Mouse (Mus musculus) urinary bladder, adult 2 months (tissue): ENCODE results near the gene Trmt2a. TPM values are rescaled to one million over a fixed set of nuclear protein-coding genes. Genes with fewer than 3 reads are reported as not detected.

ENCODE experiments used
- DNase-seq: peaks from one replicate; pipeline ENCODE4 v3.0.0; 2022; ENCODE audit warnings: low spot score
- polyA plus RNA-seq: library from polyadenylated mRNA; depleted of rRNA; stranded (reverse); fragments of >200 nt; gene quantifications from 2 replicates; pipeline ENCODE4 v1.2.3, GENCODE M21; 2012; rRNA removed

Gene Trmt2a
- polyA plus RNA-seq, result 55.6 and 56.7 TPM in 2 replicates

DNA sequence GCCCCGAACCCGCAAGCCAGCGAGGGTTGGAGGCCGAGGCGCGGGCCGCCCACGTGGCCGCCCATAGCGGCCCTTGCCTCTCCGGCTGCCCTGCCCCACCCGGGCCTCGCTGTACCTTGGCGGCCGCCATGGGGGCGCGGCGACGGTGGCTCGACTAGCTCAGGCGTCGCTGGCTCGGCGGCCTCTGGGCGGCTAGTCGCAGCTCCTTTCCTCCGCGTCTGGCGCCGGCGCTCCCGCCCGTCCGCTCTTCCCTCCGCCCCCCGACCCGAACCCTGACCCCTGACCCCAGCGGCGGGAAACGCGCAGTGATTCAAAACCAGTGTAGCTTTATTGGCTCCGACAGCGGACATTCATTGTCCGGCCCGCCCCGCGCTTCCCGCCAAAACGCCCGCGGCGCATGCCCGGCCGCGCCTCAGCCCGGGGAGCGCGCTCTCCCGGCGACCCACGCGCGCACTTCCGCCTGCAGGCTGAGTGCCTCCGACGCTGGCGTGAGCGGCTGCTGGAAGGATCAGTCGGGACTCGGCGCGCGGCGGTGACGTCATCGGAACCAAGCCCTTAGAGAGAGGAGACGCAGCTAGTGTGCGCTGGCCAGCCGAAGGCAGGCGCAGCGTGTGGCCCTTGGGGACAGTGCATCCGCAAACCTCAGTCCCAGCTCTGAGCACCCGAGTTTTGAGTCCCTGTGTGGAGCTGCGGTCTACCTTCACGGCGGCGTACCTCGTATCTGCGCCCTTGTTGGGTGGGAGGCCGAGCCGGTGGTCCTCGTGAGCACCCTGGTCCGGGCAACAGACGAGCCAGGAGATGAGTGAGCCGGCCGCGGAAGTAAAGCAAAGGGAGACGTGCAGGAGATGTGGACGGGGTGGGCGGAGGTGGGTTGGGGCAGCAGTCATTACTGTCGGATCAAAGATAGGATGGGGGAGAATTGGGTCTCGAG, at the start of gene Trmt2a, which contains the start of gene Ranbp1:
Trmt2a (plus strand) TSS at position 247 of the 931 bp plus-strand sequence.
Ranbp1 (minus strand) TSS at position 300 of the 931 bp plus-strand sequence.
- DNase-seq, result peak; percentile 99

DNA sequence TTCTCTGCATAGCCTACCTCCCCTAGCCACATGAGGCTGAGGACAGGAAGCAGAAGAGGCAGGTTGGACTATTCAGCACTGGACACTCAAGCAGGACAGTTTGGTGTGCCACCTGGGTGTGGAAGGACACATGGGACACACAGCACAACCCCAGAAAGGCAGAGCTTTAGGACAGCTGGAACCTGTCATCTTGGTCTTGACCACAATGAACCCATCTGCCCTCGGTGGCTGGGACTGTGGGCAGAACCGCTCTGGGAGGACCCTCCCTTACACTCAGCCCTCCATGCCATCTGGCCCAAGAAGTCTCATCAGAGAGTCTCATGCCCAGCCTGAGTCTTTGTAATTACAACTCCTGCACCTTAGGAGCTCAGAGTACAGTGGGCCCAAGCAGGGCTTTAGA, 48.4 kb upstream of the Trmt2a start:
- DNase-seq, result no peak

DNA sequence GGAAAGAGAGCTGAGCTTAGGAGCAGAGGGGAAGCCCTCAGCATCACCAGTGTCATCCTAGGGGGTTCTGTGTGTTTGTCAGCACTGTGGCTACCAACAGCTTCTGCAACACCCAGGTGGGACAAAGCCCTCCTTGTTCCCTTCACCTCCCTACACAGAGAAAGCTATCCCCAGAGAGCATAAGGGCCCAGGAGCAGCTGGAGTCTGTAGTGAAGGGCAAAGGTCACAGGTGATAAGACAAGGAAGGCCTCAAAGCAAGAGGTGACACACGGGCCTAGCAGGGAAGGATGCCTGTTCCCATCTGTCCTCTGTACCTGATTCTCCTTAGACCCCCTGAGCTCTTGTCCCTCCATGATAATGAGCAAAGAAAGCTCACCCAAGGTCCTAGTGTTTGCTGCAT, 46.9 kb upstream of the Trmt2a start:
- DNase-seq, result no peak

DNA sequence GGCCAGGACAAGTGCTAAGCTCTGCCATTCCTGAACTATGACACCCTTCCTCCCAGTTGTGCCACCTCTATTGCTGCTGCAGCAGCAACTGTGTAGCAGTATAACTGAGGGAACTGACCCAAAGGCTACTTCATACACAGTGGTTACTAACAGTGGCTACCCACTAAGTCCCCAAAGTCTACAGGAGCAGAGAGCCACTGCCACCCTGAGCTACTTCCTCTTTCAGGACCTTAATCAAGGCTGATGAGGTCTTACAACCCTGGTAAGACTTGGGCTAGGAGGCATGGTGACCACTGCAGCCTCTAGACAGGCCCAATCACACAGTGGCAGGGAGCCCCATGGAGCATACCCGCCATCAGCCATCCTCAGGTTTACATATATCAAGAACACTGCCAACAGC, 46.4 kb upstream of the Trmt2a start:
- no peak for DNase-seq

DNA sequence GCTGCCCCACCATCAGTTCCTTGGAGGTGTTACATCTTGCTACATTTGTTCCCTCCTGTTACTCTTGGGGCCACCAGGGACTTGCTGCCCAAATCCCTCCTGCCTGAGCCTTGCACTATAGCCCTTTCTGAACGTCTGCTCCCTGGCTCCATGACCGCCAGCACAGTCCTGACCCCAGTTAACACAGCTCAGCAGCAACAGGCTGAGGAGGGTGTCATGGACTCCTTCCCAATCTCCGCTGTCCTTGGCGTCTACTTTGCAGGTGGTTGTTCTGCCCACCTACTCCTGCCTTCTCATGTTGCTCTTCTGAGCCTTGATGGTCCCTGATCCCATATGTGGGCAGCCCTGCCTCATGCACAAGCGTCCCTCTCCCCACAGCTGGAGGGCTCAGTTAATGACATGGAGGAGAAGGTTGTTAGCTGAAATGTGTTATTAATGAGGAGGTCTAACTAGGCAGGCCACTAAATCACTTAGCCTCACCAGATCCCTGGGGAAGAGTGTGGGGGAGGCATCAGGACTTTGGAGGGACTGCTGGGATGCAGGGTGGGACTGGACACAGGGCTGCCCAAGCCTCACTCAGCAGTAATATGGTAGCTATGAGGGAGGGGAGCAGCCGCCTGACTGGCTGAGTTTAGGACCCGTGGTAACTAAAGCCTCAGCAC, 44.9 kb upstream of the Trmt2a start:
- DNase-seq, result no peak

DNA sequence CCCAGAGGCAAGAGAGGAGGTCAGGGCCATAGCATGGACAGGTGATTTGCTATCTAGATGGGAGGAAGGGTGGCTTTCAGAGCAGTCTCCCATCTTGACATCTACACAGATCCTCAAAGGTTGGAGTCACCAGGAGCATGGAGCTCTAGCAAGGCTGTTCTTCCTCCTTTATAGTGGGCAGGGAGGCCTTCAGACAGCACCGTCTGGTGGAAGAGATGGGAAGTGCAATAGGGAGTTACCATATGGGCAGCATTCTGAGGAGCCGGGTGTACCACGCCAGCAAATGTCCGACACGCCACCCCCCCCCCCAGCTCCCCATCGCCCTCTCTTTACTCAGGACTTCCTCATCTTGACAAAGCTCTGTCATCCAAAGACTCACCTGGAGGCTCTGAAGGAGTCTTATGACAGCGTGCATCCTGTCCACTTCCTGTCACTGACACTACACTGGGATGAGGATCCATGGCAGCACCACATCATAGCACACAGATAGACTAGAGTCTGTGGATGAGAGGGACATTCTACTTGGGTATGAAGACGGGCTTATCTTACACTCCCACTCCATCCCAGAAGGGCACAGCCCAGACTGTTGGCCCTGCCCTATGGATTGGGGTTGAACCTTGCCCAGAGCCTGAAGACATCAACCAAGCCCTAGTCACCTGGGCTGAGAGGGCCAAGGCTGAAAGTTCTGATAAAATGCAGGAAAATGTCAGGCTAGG, 37.6 kb upstream of the Trmt2a start:
- DNase-seq, result no peak

DNA sequence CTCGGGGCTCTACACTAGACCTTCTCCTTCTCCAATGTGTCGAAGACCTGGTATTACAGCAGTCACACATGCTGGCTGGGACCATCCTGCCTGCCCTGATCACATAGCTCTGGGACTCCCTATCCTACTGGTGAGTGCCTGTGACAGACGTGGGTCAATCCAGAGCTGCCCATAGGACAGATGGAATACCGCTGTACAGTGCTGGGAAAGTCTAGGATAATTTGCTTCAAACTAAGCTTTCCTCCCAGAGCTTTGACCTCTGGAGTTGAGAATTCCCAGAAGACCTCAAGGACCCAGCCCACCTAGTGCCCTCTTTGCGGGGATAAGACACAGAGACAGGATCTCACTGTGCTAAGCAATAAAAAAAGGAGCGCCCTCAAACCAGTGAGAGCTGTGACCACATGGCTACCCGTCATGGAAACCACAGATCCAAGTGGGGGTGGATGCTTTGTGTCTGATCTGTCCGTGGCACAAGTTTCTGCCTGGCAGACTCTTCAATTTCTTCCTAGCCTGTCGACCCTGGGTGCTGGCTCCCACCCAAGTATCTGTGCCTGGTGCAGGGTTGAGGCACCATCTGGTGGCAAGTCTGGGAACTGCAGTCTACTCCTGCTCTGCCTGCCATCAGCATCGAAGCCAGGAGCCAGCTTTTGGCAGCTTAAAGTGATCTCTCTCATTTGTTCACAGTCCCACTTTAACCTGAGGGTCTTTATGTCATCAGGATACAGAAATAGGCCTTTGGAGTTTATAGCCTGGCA, 36.9 kb upstream of the Trmt2a start:
- peak; percentile 72 for DNase-seq

DNA sequence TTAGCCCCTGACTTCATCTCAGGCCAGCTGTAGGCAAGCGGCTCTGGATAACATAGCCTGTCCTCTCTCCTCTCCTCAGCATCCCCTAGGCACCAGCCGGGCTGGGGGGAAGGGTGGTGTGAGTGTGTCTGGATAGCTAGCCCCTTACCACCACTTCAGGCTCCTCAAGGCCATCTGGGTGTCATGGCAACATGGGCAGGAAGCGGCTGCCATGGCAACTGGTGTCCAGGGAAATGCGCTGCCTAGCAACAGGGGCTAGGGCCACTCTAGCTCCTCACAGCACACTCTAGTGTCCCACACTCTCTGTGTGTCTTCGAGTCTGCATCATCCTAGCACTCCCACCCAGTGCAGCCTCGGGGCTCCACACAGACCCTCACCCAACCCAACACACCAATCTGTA, 34.8 kb upstream of the Trmt2a start:
- no peak for DNase-seq

DNA sequence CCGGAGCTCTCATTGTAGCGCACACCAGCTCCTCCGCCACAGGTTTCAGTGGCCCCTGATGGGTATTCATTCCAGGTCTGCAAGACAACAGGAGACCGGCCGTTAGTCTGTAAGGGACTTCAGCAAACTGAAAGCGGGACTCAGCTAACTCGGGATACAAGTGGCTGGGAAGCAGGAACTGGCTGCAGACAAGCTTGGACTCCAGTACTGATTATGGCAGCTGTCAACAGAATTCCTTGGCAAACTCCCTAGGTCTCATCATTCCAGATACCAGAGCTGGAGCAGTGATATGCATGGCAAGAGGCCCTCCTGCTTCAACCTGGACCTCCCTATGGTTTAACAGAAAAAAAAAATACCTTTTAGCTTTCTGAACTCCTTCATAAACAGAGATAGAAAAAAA, 33.6 kb upstream of the Trmt2a start:
- DNase-seq, result no peak

DNA sequence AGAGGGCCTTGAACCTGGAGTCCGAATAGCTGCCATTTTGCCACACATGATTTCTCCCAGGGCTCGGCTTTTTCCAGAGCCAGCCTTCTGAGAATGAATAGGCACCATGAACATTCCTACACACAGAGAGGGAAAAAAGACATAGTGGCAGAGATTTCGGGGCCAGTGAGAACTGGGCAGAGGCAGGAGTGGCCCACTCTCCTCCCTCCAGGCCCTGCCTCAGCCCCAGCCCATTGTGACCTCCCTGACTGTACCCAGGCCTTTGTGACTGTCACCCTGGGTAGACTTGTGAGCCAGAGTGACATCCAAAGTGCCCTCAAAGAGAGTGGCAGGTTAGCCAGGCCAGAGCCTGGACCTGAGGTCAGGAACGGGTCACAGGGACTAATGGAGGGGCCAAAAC, 30.9 kb upstream of the Trmt2a start, which contains the start of gene Ccdc188:
Ccdc188 (plus strand) TSS at position 301 of the 400 bp plus-strand sequence.
- no peak for DNase-seq

DNA sequence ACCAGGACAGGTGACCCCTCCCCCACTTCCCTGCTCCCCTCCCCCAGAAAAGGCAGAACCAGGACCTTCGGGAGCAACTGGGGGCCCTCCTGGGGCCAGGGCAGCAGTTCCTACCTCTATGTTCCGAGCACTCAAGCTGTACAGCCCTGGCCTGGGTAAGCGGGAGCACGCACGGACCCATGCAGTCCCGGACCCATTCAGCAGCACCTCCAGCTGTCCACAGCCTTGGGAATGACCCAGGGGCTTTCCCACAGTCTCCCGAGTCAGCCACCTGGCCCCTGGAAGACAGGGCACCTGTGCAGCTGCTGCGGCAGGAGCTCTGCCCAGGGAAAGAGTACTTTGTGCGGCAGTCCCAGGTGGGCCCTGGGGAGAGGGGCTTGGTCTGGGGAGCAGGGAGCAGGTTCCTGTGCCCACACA, 29.9 kb upstream of the Trmt2a start:
- no peak for DNase-seq

DNA sequence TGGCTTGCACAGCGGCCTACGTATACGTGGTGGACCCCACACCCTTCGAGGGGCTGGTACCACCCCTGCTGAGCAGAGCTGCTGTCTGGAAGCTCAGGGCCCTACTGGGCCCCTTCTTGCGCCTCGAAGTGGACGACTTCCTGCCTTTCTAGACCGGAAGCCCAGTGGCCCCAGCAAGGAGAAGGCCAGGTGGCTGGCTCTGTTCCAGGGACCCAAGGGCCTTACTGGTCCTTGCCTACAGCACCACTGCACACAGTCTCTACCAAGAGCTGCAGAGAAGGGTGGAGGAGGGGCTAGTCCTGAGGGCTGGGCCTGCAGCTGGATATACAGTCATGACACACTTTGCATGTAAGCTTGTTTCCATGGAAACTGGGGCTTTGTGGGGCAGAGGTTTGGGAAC, 28.5 kb upstream of the Trmt2a start:
- no peak for DNase-seq

DNA sequence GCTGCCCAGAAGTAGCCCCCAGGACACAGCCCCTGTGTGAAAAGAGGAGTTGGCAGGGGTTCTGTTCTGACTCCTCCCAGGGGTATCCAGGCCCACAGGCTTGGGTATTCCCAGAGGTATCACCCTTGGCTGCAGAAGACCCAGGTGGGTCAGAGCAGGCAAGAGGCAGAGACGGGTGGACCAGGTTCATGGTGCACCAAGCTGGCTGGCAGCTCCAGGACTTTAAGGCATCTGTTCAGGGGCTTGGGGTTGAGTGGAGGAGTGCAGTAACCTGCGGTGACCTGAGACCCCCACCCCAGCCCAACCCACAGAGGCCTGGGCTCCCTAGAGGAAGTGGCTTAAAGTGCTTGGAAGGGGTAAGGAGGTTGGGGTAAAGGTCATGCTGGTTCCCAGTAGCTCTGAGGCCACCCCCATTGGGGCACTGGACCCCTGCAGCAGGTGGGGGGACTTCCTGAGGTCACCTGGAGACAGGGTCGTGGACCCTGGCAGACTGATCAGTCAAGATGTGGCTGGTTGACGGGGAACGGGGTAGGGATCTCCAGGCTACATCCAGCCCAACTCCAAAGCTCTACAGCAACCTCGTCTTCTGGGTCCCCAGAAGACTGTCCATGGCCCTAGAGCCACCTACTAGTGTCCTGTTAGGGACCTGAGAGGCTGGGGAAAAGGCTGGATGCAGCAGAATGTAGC, 27.5 kb upstream of the Trmt2a start:
- no peak for DNase-seq

DNA sequence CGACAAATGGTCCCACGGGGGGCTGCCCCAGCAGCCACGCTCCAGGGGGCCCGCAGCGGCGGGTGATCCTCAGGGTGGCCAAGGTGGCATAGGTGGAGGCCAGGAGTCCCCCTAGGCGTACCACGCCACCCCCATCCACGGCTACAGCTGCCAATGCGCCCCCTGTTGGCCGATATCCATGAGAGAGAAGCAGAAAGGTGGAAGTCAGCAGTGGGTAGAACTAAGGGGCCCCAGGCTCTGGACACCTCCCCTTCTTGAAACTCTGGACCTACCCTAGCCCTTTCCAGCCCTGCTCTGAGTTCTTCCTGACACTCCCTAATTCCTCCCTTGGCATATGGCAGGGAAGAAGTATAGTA, 27.0 kb upstream of the Trmt2a start:
- no peak for DNase-seq

DNA sequence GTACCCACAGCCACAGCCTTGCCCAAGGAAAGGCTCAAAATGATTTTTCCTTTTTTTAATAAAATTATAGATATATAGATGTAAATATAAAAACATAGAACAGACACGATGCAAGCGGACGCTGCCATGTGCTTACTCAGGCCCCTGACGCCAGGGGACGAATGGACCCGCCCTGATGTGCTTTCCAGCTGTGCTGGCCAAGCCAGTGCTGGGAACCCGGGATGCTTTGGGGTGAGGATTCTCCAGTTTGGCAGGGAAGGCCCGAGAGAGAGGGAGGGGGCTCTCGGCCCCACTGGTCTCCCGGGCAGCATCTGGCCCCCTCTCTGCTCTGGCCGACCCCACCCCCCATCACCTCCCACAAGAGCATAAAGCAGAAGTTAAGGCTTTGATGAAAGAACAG, 26.3 kb upstream of the Trmt2a start:
- DNase-seq, result no peak

DNA sequence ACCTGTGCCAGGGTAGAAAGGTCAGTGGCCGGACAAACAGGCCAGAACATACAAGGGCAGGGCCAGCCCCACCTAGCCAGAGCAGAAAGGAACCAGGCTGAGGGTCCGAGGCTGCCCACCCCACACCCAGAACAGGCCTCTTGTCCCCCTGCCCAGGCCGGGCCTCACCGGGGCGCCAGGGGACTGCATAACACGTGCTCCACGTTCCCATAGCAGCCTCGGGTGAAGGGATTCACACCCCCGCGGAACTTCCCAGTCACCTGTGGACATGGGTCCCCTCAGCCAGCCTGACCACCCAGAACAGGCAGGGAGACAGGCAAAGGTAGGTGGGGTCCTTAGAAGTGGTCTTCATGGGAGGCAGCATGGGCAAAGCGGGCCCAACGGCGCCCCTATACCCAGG, 21.3 kb upstream of the Trmt2a start:
- DNase-seq, result no peak

DNA sequence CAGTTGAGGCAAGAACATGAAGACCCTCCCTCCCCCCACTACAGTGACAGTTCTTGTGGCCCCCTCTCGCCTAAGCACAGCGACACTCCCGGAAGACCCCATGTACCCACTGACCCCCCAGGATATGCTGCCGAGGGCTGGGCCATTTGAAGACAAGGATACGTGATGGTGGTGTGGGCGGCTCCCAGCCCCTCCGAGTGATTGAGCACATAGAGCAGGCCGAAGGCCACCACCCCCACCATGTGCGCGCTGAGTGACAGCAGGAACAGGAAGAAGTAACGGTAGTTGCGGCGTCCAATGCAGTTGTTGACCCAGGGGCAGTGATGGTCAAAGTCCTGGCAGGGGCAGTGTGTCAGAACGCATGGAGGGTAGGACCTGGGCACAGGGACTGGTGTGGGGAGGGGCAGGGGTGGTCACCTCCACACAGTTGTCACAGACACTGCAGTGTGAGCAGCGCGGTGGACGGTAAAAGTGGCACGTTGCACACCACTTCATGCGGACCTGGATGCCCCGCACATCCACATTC, 20.5 kb upstream of the Trmt2a start:
- DNase-seq, result no peak

DNA sequence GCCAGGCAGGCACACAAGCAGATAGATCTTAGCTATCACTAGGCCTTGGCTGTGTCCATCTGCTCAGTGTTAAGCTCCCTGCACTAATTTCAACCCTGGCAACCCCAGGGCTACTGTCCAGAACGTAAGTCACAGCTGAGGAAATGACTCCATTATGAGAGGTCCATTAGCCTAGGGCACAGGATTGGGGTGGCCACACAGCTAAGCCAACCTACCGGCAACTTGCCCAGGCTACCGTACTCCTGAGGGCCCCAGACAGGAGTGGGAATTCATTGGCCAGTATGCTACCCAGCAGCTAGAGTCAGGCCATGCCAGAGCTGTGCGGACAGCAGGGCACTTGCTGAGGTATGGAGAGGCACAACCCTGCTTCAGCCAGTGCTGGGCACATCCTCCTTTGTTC, 19.6 kb upstream of the Trmt2a start:
- DNase-seq, result no peak

DNA sequence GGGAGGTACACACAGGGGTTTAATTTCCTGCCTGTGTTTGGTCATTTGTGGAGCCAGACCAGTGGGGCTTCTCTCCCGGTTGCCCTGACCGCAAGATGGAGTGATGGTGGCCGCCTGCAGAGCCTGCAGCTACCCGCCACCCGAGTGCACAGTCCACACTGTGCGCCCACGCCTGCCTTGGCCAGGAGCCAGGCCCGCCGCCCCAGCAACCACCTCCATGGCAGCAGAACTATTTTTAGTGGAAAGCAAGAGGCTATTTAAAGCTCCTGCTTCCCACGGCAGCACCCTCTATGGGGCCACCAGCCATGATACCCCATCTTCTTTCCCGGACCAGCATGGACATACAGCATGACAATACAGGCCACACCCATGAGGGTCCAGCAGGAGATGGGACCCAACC, 18.9 kb upstream of the Trmt2a start:
- no peak for DNase-seq

DNA sequence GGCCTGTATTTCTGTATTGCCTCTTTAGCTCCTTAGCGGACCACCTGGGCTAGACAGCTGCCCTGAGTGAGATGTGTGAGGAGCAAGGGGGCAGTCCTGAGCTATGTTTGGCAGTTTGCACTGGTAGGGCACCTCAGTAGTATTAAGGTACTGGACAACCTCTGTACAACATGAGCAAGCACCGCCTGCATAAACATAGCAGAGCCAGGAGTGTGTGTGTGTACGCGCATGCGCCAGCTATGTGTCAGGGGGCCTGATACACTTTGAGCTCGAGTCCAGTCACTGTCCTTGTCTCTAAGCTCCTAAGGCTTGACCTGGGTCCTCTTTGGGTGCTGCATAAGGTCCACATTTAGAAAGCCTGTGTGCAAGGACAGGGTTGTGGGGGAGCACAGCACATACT, 17.9 kb upstream of the Trmt2a start:
- no peak for DNase-seq

DNA sequence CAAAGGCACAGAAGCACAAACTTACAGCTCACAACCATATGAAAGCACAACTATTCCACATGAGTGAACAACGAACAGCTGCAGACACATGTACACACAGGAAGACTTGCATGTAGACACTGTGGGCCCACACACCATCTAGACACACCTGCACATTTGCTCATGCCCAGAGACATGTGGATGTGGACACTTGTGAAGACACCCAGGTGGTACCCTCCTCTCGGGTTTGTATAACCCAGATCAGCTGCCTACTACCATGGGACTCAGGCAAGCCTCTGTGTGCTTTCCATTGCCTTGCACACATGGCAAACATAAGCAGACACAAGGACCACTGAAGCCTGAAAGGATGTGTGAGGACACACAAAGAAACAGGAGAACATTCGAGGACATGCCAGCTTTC, 17.4 kb upstream of the Trmt2a start:
- no peak for DNase-seq
